ENCODE assay signal across 8 mouse cellular contexts in the genomic region with DNA sequence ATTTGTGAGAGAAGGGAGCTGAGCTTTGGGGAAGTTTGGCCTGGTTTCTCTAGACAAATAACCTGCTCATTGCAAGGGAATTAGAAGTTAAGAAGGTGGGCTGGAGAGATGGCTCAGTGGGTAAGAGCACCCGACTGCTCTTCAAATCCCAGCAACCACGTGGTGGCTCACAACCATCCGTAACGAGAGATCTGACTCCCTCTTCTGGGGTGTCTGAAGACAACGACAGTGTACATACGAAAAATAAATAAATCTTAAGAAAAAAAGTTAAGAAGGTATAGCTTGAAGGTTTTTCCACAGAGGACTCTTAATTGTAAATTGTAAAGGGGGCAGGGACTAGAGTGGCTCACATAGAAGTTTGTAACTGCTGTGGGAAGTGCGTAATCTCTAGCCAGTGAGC. TPM values are rescaled to one million over a fixed set of nuclear protein-coding genes. Genes with fewer than 3 reads are reported as not detected.
DNase-seq lines count a peak whose midpoint lies in the region; ATAC-seq and TF ChIP-seq lines count a peak whose summit lies in the region.

No protein-coding gene starts in this region.

- no peak for TF ChIP-seq POLR2A in kidney, adult 2 months (IDR thresholded peaks at IDR 0.05; ENCODE audit: low read depth, low read length)
- TF ChIP-seq POLR2A in bone marrow macrophage, adult 2 months (IDR thresholded peaks at IDR 0.05; ENCODE audit: borderline replicate concordance, low read depth, low read length): no peak

- DNase-seq in kidney, adult 2 months: no peak
- DNase-seq in kidney, adult 8-10 months: no peak
- DNase-seq in CD4-positive helper T cell, adult 2 months (ENCODE audit: low read depth, low spot score): peak; percentile 57
- no peak for DNase-seq in liver, embryonic 13.5 days
- no peak for DNase-seq in cerebellum, adult 9-10 months
- no peak for DNase-seq in ovary, postnatal 36 days (ENCODE audit: low spot score)

- H3K9ac ChIP-seq in liver, embryonic 13.5 days: peak overlapping the region; percentile 62

- H3K9me3 ChIP-seq in liver, embryonic 13.5 days (replicated peaks): no peaks in the 10 kb centered on the region

- peak overlapping the region; percentile 98 for H3K27ac ChIP-seq in kidney, adult 2 months (ENCODE audit: insufficient read depth, low read depth, low read length)
- H3K27ac ChIP-seq in bone marrow macrophage, adult 2 months (ENCODE audit: insufficient read depth, low read depth, low read length): peak overlapping the region; percentile 100
- peak overlapping the region; percentile 93 for H3K27ac ChIP-seq in liver, embryonic 13.5 days

- peak overlapping the region; percentile 89 for H3K4me2 ChIP-seq in liver, embryonic 13.5 days

- no peaks in the 10 kb centered on the region for H3K27me3 ChIP-seq in kidney, adult 2 months (replicated peaks; ENCODE audit: control insufficient read depth, insufficient read depth, low read length)
- H3K27me3 ChIP-seq in liver, embryonic 13.5 days: no peaks in the 10 kb centered on the region

- H3K36me3 ChIP-seq in kidney, adult 2 months (ENCODE audit: control insufficient read depth, insufficient read depth, low read length): peaks cover 11% of the 10 kb centered on the region; the same call in 1 of the 2 replicates
- H3K36me3 ChIP-seq in liver, embryonic 13.5 days: peaks cover 20% of the 10 kb centered on the region

- H3K4me3 ChIP-seq in kidney, adult 2 months (ENCODE audit: insufficient read depth, low read depth, low read length): no peak overlapping the region
- H3K4me3 ChIP-seq in bone marrow macrophage, adult 2 months (ENCODE audit: insufficient read depth, low read length): peak overlapping the region; percentile 43; the same call in 1 of the 2 replicates
- H3K4me3 ChIP-seq in liver, embryonic 13.5 days (replicated peaks): peak overlapping the region; percentile 50

- no peak for ATAC-seq in liver, embryonic 13.5 days (ENCODE audit: low read depth)
- no peak for ATAC-seq in megakaryocyte-erythroid progenitor cell, adult 5-6 weeks (replicated peaks; ENCODE audit: low FRiP score, low TSS enrichment, poor library complexity, severe bottlenecking)

- no peak for TF ChIP-seq CTCF in kidney, adult 2 months (conservative IDR thresholded peaks at IDR 0.05; ENCODE audit: insufficient read depth, insufficient read length, low read depth, low read length)
- TF ChIP-seq CTCF in bone marrow macrophage, adult 2 months (IDR thresholded peaks at IDR 0.05; ENCODE audit: low read depth, low read length): no peak

- WGBS in kidney, adult 2 months: 55% methylated on average over 7 of the region's 7 CpGs
- 26% methylated on average over 7 of the region's 7 CpGs for WGBS in liver, embryonic 13.5 days (ENCODE audit: insufficient replicate concordance)

- H3K4me1 ChIP-seq in kidney, adult 2 months (ENCODE audit: control insufficient read depth, insufficient read depth, low read length): peaks cover 26% of the 10 kb centered on the region
- H3K4me1 ChIP-seq in bone marrow macrophage, adult 2 months (ENCODE audit: control insufficient read depth, insufficient read depth, low read length): peaks cover 20% of the 10 kb centered on the region
- peaks cover 53% of the 10 kb centered on the region for H3K4me1 ChIP-seq in liver, embryonic 13.5 days (replicated peaks)

RNA-seq across cellular contexts. Expression of gene Pnrc2, which starts 1.9 kb away (rescaled TPM):
- polyA plus RNA-seq in kidney, adult 2 months (2012; rRNA removed): 17.7 and 23.3 TPM in 2 replicates
- 126 and 135 TPM in 2 replicates for polyA plus RNA-seq in bone marrow macrophage, adult 2 months (2012; ENCODE audit: insufficient read depth, insufficient read length, missing spikeins)
- polyA plus RNA-seq in liver, embryonic 13.5 days (2015; fragmentation: Nextera tagmentation; extraction: Ambion mirVana): 88.0 and 109 TPM in 2 replicates
- total RNA-seq in megakaryocyte-erythroid progenitor cell, adult 5-6 weeks (2014; fragmentation: Nextera tagmentation): 105 and 128 TPM in 2 replicates
- 145 and 204 TPM in 2 replicates for total RNA-seq in megakaryocyte-erythroid progenitor cell, adult 5-6 weeks (2017)

RNA-seq across cellular contexts. Expression of gene Cnr2, which starts 19.6 kb away (rescaled TPM):
- polyA plus RNA-seq in kidney, adult 2 months (2012; rRNA removed): 2.7 and 4.1 TPM in 2 replicates
- 17.3 and 18.8 TPM in 2 replicates for polyA plus RNA-seq in bone marrow macrophage, adult 2 months (2012; ENCODE audit: insufficient read depth, insufficient read length, missing spikeins)
- 2.5 and 3.0 TPM in 2 replicates for polyA plus RNA-seq in liver, embryonic 13.5 days (2015; fragmentation: Nextera tagmentation; extraction: Ambion mirVana)
- total RNA-seq in megakaryocyte-erythroid progenitor cell, adult 5-6 weeks (2014; fragmentation: Nextera tagmentation): 19.4 and 24.3 TPM in 2 replicates
- total RNA-seq in megakaryocyte-erythroid progenitor cell, adult 5-6 weeks (2017): 19.4 and 20.1 TPM in 2 replicates

RNA-seq across cellular contexts. Expression of gene Srsf10, which starts 20.0 kb away (rescaled TPM):
- 43.4 TPM in 2 replicates for polyA plus RNA-seq in kidney, adult 2 months (2012; rRNA removed)
- 82.1 and 98.0 TPM in 2 replicates for polyA plus RNA-seq in bone marrow macrophage, adult 2 months (2012; ENCODE audit: insufficient read depth, insufficient read length, missing spikeins)
- 119 and 147 TPM in 2 replicates for polyA plus RNA-seq in liver, embryonic 13.5 days (2015; fragmentation: Nextera tagmentation; extraction: Ambion mirVana)
- 272 and 280 TPM in 2 replicates for total RNA-seq in megakaryocyte-erythroid progenitor cell, adult 5-6 weeks (2014; fragmentation: Nextera tagmentation)
- 322 and 402 TPM in 2 replicates for total RNA-seq in megakaryocyte-erythroid progenitor cell, adult 5-6 weeks (2017)

RNA-seq across cellular contexts. Expression of gene Fuca1, which starts 45.0 kb away (rescaled TPM):
- 161 and 226 TPM in 2 replicates for polyA plus RNA-seq in kidney, adult 2 months (2012; rRNA removed)
- polyA plus RNA-seq in bone marrow macrophage, adult 2 months (2012; ENCODE audit: insufficient read depth, insufficient read length, missing spikeins): 418 and 432 TPM in 2 replicates
- polyA plus RNA-seq in liver, embryonic 13.5 days (2015; fragmentation: Nextera tagmentation; extraction: Ambion mirVana): 18.1 and 21.4 TPM in 2 replicates
- total RNA-seq in megakaryocyte-erythroid progenitor cell, adult 5-6 weeks (2014; fragmentation: Nextera tagmentation): 45.6 and 64.2 TPM in 2 replicates
- 136 and 139 TPM in 2 replicates for total RNA-seq in megakaryocyte-erythroid progenitor cell, adult 5-6 weeks (2017)
